Mouse (Mus musculus): ENCODE measurements at regions not wholly inside any gene's neighbourhood (a gene's known extent, or its start where the extent isn't known, plus 50 kb on each side); places are given as distances from the start of the nearest gene placed in this dataset.

DNA sequence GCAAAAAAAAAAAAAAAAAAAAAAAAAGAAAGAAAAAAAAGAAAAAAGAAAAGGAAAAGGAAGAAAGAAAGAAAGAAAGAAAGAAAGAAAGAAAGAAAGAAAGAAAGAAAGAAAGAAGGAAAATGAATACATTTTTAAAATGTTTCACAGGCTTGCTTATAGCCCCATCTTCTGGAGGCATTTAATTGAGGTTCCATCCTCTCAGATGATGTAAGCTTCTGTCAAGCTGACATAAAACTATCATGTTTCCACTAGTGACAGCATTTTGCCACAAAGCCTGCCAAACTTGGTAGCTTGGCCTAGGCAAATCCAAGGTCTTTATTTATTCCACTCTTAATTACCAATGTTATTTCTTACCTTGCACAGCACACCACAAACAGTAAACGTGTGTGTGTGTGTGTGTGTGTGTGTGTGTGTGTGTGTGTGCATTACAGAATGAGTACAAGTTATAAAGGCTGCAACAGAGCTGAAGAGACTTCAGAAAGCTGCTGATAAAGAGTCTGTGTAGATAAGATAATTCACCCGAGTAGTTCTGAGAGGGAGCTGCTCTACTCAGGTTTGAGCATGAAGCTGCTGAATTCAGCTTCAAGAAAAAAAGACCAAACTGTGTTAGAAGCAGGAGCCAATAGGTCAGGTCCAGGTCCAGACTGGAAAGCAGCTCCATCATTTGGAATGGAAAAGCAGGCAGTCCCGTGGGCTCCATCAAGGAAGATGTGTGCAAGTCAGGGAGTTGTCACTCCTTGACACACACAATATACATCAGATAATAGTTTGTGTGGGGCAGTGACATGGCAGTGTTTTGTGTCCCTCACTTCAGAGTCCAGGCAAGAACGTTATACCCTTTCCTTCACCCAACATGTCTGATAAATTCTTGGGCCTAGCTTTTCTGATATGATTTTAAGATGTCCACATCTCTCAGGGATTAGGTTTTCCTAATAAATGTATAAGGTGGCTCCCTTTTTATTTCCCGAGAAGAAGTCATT is 65.1 kb upstream of the Pdk3 start:
- no peaks in the 10 kb centered on the region for H3K9me3 ChIP-seq (replicated peaks; ENCODE audit: insufficient read depth, low read length)
- peaks cover 0 to 15% of the 10 kb centered on the region in 2 experiments; a peak in 3 of 4 replicates for H3K4me1 ChIP-seq (ENCODE audit: control insufficient read depth in 1 of 2, insufficient read depth in 2 of 2, low read length in 2 of 2)
- H3K9ac ChIP-seq (ENCODE audit: control insufficient read depth, low read depth, low read length, poor library complexity, severe bottlenecking): peak overlapping the region; percentile 36; the same call in 1 of the 2 replicates
- H3K36me3 ChIP-seq (ENCODE audit: control insufficient read depth in 1 of 2, insufficient read depth in 2 of 2, low read length in 2 of 2): peaks cover 0 to 14% of the 10 kb centered on the region in 2 experiments; a peak in 2 of 4 replicates
- H3K27me3 ChIP-seq (ENCODE audit: control insufficient read depth in 1 of 2, insufficient read depth in 2 of 2, low read length in 2 of 2): no peaks in the 10 kb centered on the region
- peak overlapping the region; percentile 88 for H3K27ac ChIP-seq (ENCODE audit: control insufficient read depth, low read depth, low read length)
- no peaks in the 10 kb centered on the region for H3K79me2 ChIP-seq (ENCODE audit: control insufficient read depth, insufficient read depth, low read length, poor library complexity)
- DNase-seq (ENCODE audit: low read depth, low spot score): peak; percentile 73
- no peak overlapping the region for H3K4me3 ChIP-seq (ENCODE audit: control insufficient read depth in 1 of 2, insufficient read depth in 1 of 2, low read depth in 2 of 2, low read length in 2 of 2)
- no peak for TF ChIP-seq USF1 (IDR thresholded peaks at IDR 0.05; ENCODE audit: low read depth, low read length)
- TF ChIP-seq TCF12 (IDR thresholded peaks at IDR 0.05; ENCODE audit: low read depth, low read length): peak; percentile 92
- TF ChIP-seq HCFC1 (IDR thresholded peaks at IDR 0.05; ENCODE audit: low read depth, low read length): no peak
- peak; percentile 18; the same call in 1 of the 2 replicates for TF ChIP-seq TAL1 (IDR thresholded peaks at IDR 0.05; ENCODE audit: low read length)
- no peak for TF ChIP-seq MAFK (IDR thresholded peaks at IDR 0.05; ENCODE audit: borderline replicate concordance, low read depth, low read length)
- no peak for TF ChIP-seq USF2 (IDR thresholded peaks at IDR 0.05; ENCODE audit: borderline replicate concordance in 1 of 2, insufficient read depth in 1 of 2, low read depth in 1 of 2, low read length in 2 of 2)
- no peak for TF ChIP-seq JUND (IDR thresholded peaks at IDR 0.05; ENCODE audit: low read depth, low read length)
- no peak for TF ChIP-seq RCOR1 (IDR thresholded peaks at IDR 0.05; ENCODE audit: low read depth, low read length)
- peak; percentile 65 for TF ChIP-seq RAD21 (IDR thresholded peaks at IDR 0.05; ENCODE audit: low read depth, low read length)
- TF ChIP-seq CHD1 (IDR thresholded peaks at IDR 0.05; ENCODE audit: low read depth, low read length): no peak
- TF ChIP-seq ZNF384 (IDR thresholded peaks at IDR 0.05; ENCODE audit: low read depth, low read length): 0 out of 2 replicates have a peak, but pooled peaks have one; percentile 26
- TF ChIP-seq GATA1 (IDR thresholded peaks at IDR 0.05; ENCODE audit: low read depth, low read length): peak; percentile 95
- TF ChIP-seq TBP (IDR thresholded peaks at IDR 0.05; ENCODE audit: low read depth, low read length): no peak
- no peak for TF ChIP-seq NRF1 (IDR thresholded peaks at IDR 0.05; ENCODE audit: insufficient read depth, low read depth, low read length, poor library complexity, severe bottlenecking)
- no peak for TF ChIP-seq MYC (IDR thresholded peaks at IDR 0.05; ENCODE audit: low read depth, low read length)
- no peak for TF ChIP-seq GABPA (IDR thresholded peaks at IDR 0.05; ENCODE audit: low read depth, low read length)
- no peak for TF ChIP-seq E2F4 (IDR thresholded peaks at IDR 0.05; ENCODE audit: borderline replicate concordance, low read depth, low read length)
- TF ChIP-seq MAZ (IDR thresholded peaks at IDR 0.05; ENCODE audit: low read depth, low read length): no peak
- TF ChIP-seq UBTF (IDR thresholded peaks at IDR 0.05; ENCODE audit: borderline replicate concordance, insufficient read depth, low read depth, low read length): no peak
- TF ChIP-seq MYB (IDR thresholded peaks at IDR 0.05; ENCODE audit: low read depth, low read length): no peak
- no peak for TF ChIP-seq MAX (IDR thresholded peaks at IDR 0.05; ENCODE audit: low read length)
- no peak for TF ChIP-seq CHD2 (IDR thresholded peaks at IDR 0.05; ENCODE audit: low read length)
- TF ChIP-seq POLR2A (IDR thresholded peaks at IDR 0.05; ENCODE audit: control insufficient read depth in 1 of 2, insufficient read depth in 1 of 2, low read depth in 1 of 2, low read length in 2 of 2, poor library complexity in 1 of 2): no peak
- 0 out of 2 replicates have a peak, but pooled peaks have one; percentile 30 for TF ChIP-seq MXI1 (IDR thresholded peaks at IDR 0.05; ENCODE audit: low read depth, low read length)
- no peak for TF ChIP-seq ZKSCAN1 (IDR thresholded peaks at IDR 0.05; ENCODE audit: low read depth, low read length)
- TF ChIP-seq CTCF (IDR thresholded peaks at IDR 0.05 in 2 of 3, conservative IDR thresholded peaks at IDR 0.05 in 1 of 3; ENCODE audit: control insufficient read depth in 1 of 3, insufficient read depth in 1 of 3, low read depth in 2 of 3, low read length in 3 of 3, poor library complexity in 1 of 3, severe bottlenecking in 1 of 3): peak in 2 of 3 experiments; percentile 15 to 47; a peak in 2 of 6 replicates
- TF ChIP-seq NELFE (IDR thresholded peaks at IDR 0.05; ENCODE audit: low read depth, low read length): no peak
- TF ChIP-seq BHLHE40 (IDR thresholded peaks at IDR 0.05; ENCODE audit: borderline replicate concordance, low read depth, low read length): no peak
- TF ChIP-seq ZC3H11A (IDR thresholded peaks at IDR 0.05; ENCODE audit: low read depth, low read length): no peak
- TF ChIP-seq SMC3 (IDR thresholded peaks at IDR 0.05; ENCODE audit: low read depth, low read length): peak; percentile 34
- TF ChIP-seq ZMIZ1 (IDR thresholded peaks at IDR 0.05; ENCODE audit: low read depth, low read length): no peak
- no peak for TF ChIP-seq POLR2AphosphoS2 (IDR thresholded peaks at IDR 0.05; ENCODE audit: low read length)
- TF ChIP-seq ELF1 (IDR thresholded peaks at IDR 0.05; ENCODE audit: low read depth, low read length): no peak
- TF ChIP-seq POLR2AphosphoS5 (IDR thresholded peaks at IDR 0.05; ENCODE audit: borderline replicate concordance, low read depth, low read length): no peak
- no peak for TF ChIP-seq MEF2A (IDR thresholded peaks at IDR 0.05; ENCODE audit: extremely low read depth, insufficient replicate concordance, low read depth, low read length, poor library complexity, severe bottlenecking)
